Mouse (Mus musculus): Measurements from ENCODE around the gene Myh14. TPM values are rescaled to one million over a fixed set of nuclear protein-coding genes. Genes with fewer than 3 reads are reported as not detected.

The Myh14 gene
- polyA plus RNA-seq, 1 experiment from 2014 or later, result 114 TPM

DNA sequence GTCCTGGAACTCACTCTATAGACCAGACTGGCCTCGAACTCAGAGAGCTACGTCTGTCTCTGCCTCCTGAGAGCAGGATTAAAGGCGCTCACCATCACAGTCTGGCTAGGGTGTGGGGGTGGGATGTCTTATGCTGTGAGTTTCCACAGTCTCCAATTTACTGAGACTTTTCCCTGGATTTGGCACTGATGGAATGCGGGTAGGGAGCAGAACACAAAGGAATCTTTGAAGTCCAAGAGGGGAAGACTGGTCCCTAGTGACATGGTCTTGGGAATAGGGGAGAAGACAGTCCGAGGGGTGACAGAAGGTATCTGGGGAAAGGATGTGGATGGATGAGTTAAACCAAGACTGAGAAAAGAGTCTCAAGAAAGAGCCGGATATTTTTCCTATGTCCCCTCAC is 83.0 kb downstream of the Myh14 start:
- 38% methylated on average over 6 of the region's 6 CpGs for WGBS

DNA sequence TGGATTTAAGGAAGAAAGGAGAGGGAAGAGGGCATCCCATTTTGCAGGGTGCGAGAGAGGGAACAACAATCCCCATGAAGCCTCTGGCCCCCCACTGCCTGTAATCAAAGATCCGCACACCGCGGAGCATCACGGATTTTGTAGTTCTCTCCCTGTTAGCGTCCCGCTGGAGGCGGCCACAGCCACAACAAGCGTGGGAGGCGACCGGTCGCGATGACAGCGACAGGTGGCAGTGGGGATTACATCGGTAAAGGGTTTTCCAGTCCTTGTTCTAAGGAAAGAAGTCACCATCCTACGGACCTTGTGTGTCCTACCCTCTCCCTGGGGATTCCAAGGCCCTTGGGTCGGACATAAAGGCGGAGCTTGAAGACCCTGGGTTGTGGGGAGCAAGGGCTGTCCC is 83.7 kb downstream of the Myh14 start:
- Histone ChIP-seq H3K4me1 (replicated peaks; ENCODE audit: control insufficient read depth, insufficient read depth, low read length) (peaks cover 4% of the 10 kb centered on the region; the same call in 1 of the 2 replicates), H3K9me3 (ENCODE audit: control insufficient read depth) (no peaks in the 10 kb centered on the region), H3K27ac (ENCODE audit: low read depth, low read length) (no peak overlapping the region), H3K36me3 (ENCODE audit: control insufficient read depth, insufficient read depth) (no peaks in the 10 kb centered on the region), H3K4me2 (replicated peaks; ENCODE audit: low read depth) (peak overlapping the region; percentile 17), H3K4me3 (ENCODE audit: low read depth, low read length) (no peak overlapping the region), H3K9ac (ENCODE audit: low read depth, low read length) (no peak overlapping the region), H3K27me3 (replicated peaks; ENCODE audit: control insufficient read depth, insufficient read depth, low read length) (peaks cover 64% of the 10 kb centered on the region)
- ATAC-seq, result no peak
- TF ChIP-seq CTCF (IDR thresholded peaks at IDR 0.05; ENCODE audit: low read depth), result no peak
- WGBS, result 2% methylated on average over 18 of the region's 18 CpGs

More for the DNA sequence above, 83.0 kb downstream of the Myh14 start:
- TF ChIP-seq CTCF (IDR thresholded peaks at IDR 0.05; ENCODE audit: low read depth), result no peak
- no peak for ATAC-seq
- H3K4me2 ChIP-seq (replicated peaks; ENCODE audit: low read depth), result no peak overlapping the region
- H3K9me3 ChIP-seq (ENCODE audit: control insufficient read depth), result no peaks in the 10 kb centered on the region
- no peak overlapping the region for H3K4me3 ChIP-seq (ENCODE audit: low read depth, low read length)
- no peak overlapping the region for H3K9ac ChIP-seq (ENCODE audit: low read depth, low read length)
- H3K27me3 ChIP-seq (replicated peaks; ENCODE audit: control insufficient read depth, insufficient read depth, low read length), result peaks cover 68% of the 10 kb centered on the region
- no peaks in the 10 kb centered on the region for H3K36me3 ChIP-seq (ENCODE audit: control insufficient read depth, insufficient read depth)
- peaks cover 4% of the 10 kb centered on the region; the same call in 1 of the 2 replicates for H3K4me1 ChIP-seq (replicated peaks; ENCODE audit: control insufficient read depth, insufficient read depth, low read length)
- H3K27ac ChIP-seq (ENCODE audit: low read depth, low read length), result no peak overlapping the region

DNA sequence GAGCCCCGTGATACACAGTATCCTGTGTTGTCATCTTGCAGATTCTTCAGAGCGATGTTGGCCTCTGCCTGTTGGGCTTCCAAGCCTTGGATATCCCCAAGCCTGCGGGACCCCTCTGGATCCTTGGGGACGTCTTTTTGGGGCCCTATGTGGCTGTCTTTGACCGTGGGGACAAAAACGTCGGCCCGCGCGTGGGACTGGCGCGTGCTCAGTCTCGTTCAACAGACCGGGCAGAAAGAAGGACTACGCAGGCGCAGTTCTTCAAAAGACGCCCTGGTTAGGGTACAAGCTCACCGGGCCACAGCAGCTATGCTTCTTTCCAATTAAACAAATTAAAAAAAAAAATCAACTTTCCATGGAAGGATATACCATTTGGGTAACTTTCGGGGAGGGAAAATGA is 84.1 kb downstream of the Myh14 start:
- ATAC-seq, result no peak
- no peak for TF ChIP-seq CTCF (IDR thresholded peaks at IDR 0.05; ENCODE audit: low read depth)
- H3K9ac ChIP-seq (ENCODE audit: low read depth, low read length), result no peak overlapping the region
- H3K9me3 ChIP-seq (ENCODE audit: control insufficient read depth), result no peaks in the 10 kb centered on the region
- H3K4me2 ChIP-seq (replicated peaks; ENCODE audit: low read depth), result peak overlapping the region; percentile 17
- no peak overlapping the region for H3K27ac ChIP-seq (ENCODE audit: low read depth, low read length)
- H3K4me3 ChIP-seq (ENCODE audit: low read depth, low read length), result no peak overlapping the region
- WGBS, result 9% methylated on average over 19 of the region's 19 CpGs
- peaks cover 60% of the 10 kb centered on the region for H3K27me3 ChIP-seq (replicated peaks; ENCODE audit: control insufficient read depth, insufficient read depth, low read length)
- H3K4me1 ChIP-seq (replicated peaks; ENCODE audit: control insufficient read depth, insufficient read depth, low read length), result peaks cover 4% of the 10 kb centered on the region; the same call in 1 of the 2 replicates
- H3K36me3 ChIP-seq (ENCODE audit: control insufficient read depth, insufficient read depth), result no peaks in the 10 kb centered on the region

DNA sequence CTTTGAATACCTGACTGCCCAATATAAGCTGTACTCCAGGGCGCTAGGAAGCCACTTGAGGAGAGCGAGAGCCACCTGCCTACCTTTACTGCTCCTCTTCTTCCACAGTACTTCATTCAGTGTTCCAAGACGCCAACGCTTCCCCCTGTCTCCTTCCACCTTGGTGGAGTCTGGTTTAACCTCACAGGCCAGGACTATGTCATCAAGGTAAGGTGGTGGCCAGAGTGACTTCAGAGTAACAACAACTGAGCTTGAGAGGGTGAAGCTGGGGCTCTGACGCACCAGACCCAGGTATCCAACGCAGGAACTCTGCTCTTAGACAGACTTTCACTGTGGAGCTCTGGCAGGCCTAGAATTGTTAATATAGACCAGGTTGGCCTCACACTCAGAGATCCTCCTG is 85.0 kb downstream of the Myh14 start:
- no peak for TF ChIP-seq CTCF (IDR thresholded peaks at IDR 0.05; ENCODE audit: low read depth)
- WGBS, result 92% methylated on average over 6 of the region's 6 CpGs
- no peak for ATAC-seq

DNA sequence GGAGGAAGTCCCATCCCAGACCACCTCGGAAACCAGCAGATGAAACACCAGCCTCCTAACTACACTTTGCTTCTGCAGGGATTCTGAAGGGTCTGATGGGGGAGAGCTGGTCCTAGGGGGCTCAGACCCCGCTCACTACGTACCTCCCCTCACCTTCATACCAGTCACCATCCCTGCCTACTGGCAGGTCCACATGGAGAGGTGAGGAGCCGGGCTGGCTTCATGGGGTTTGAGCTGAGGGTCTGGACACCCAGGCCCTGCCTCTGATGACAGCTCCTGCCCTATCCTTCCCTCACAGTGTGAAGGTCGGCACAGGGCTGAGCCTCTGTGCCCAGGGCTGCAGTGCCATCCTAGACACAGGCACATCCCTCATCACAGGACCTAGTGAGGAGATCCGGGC is 85.7 kb downstream of the Myh14 start:
- no peak overlapping the region for H3K27ac ChIP-seq (ENCODE audit: low read depth, low read length)
- WGBS, result 92% methylated on average over 6 of the region's 6 CpGs
- H3K4me1 ChIP-seq (replicated peaks; ENCODE audit: control insufficient read depth, insufficient read depth, low read length), result no peaks in the 10 kb centered on the region
- no peaks in the 10 kb centered on the region for H3K36me3 ChIP-seq (ENCODE audit: control insufficient read depth, insufficient read depth)
- H3K4me3 ChIP-seq (ENCODE audit: low read depth, low read length), result no peak overlapping the region
- peaks cover 48% of the 10 kb centered on the region for H3K27me3 ChIP-seq (replicated peaks; ENCODE audit: control insufficient read depth, insufficient read depth, low read length)
- TF ChIP-seq CTCF (IDR thresholded peaks at IDR 0.05; ENCODE audit: low read depth), result no peak
- no peak for ATAC-seq
- H3K9me3 ChIP-seq (ENCODE audit: control insufficient read depth), result no peaks in the 10 kb centered on the region
- no peak overlapping the region for H3K9ac ChIP-seq (ENCODE audit: low read depth, low read length)
- H3K4me2 ChIP-seq (replicated peaks; ENCODE audit: low read depth), result no peak overlapping the region

More for the DNA sequence above, 85.0 kb downstream of the Myh14 start:
- no peak overlapping the region for H3K27ac ChIP-seq (ENCODE audit: low read depth, low read length)
- no peak overlapping the region for H3K9ac ChIP-seq (ENCODE audit: low read depth, low read length)
- no peak overlapping the region for H3K4me3 ChIP-seq (ENCODE audit: low read depth, low read length)
- H3K9me3 ChIP-seq (ENCODE audit: control insufficient read depth), result no peaks in the 10 kb centered on the region
- H3K4me2 ChIP-seq (replicated peaks; ENCODE audit: low read depth), result no peak overlapping the region
- H3K27me3 ChIP-seq (replicated peaks; ENCODE audit: control insufficient read depth, insufficient read depth, low read length), result peaks cover 51% of the 10 kb centered on the region
- H3K4me1 ChIP-seq (replicated peaks; ENCODE audit: control insufficient read depth, insufficient read depth, low read length), result no peaks in the 10 kb centered on the region
- no peaks in the 10 kb centered on the region for H3K36me3 ChIP-seq (ENCODE audit: control insufficient read depth, insufficient read depth)

DNA sequence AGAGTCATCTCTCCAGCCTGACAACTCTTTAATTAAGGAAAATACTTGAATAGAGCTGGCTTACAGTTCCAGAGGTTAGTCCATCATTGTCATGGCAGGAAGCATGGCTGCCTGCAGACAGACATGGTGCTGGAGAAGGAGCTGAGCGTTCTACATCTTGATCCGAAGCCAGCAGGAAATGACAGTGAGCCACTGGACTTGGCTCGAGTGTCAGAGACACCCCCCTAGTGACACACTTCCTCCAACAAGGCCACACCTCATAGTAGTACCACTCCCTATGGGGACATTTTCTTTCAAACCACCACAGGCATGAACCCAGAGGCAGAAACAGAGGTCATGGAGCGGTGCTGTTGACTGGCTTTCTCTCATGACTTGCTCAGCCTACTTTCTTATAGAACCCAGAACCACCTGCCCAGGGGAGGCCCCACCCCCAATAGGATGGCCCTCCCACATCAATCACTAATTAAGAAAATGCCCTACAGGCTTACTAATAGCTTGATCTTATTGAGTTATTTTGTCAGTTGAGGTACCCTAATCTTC is 86.3 kb downstream of the Myh14 start:
- no peak for TF ChIP-seq CTCF (IDR thresholded peaks at IDR 0.05; ENCODE audit: low read depth)
- H3K9ac ChIP-seq (ENCODE audit: low read depth, low read length), result no peak overlapping the region
- H3K27me3 ChIP-seq (replicated peaks; ENCODE audit: control insufficient read depth, insufficient read depth, low read length), result peaks cover 45% of the 10 kb centered on the region

DNA sequence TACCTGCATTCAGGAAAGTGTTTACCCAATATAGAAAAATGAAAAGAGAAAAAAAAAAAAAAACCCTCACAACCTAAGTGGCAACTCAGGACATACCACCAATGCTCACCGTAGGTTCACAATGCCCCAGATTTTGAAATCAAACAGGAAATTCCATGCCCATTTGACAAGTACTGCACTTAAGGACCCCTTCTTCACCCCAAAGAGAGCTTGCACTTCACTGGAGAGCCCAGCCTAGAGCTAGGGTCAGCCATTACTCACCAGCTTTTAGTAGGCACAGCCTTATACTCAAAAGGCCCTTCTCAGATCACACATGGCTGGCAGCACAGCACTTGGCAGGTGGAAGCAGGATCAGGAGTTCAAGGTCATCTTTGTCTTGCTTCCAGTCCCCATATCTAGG is 87.5 kb downstream of the Myh14 start:
- no peak for ATAC-seq
- Histone ChIP-seq H3K36me3 (ENCODE audit: control insufficient read depth, insufficient read depth) (no peaks in the 10 kb centered on the region), H3K4me2 (replicated peaks; ENCODE audit: low read depth) (no peak overlapping the region), H3K27me3 (replicated peaks; ENCODE audit: control insufficient read depth, insufficient read depth, low read length) (peaks cover 36% of the 10 kb centered on the region), H3K9ac (ENCODE audit: low read depth, low read length) (no peak overlapping the region), H3K9me3 (ENCODE audit: control insufficient read depth) (no peaks in the 10 kb centered on the region), H3K4me3 (ENCODE audit: low read depth, low read length) (no peak overlapping the region), H3K4me1 (replicated peaks; ENCODE audit: control insufficient read depth, insufficient read depth, low read length) (no peaks in the 10 kb centered on the region), H3K27ac (ENCODE audit: low read depth, low read length) (no peak overlapping the region)
- TF ChIP-seq CTCF (IDR thresholded peaks at IDR 0.05; ENCODE audit: low read depth), result no peak
- WGBS, result 82% methylated on average over 1 of the region's 1 CpGs

More for the DNA sequence above, 86.3 kb downstream of the Myh14 start:
- H3K4me1 ChIP-seq (replicated peaks; ENCODE audit: control insufficient read depth, insufficient read depth, low read length), result no peaks in the 10 kb centered on the region
- ATAC-seq, result no peak
- WGBS, result 74% methylated on average over 4 of the region's 4 CpGs
- H3K36me3 ChIP-seq (ENCODE audit: control insufficient read depth, insufficient read depth), result no peaks in the 10 kb centered on the region
- H3K27ac ChIP-seq (ENCODE audit: low read depth, low read length), result no peak overlapping the region
- H3K9me3 ChIP-seq (ENCODE audit: control insufficient read depth), result no peaks in the 10 kb centered on the region
- H3K4me3 ChIP-seq (ENCODE audit: low read depth, low read length), result no peak overlapping the region
- H3K4me2 ChIP-seq (replicated peaks; ENCODE audit: low read depth), result no peak overlapping the region

All from intestine, postnatal 0 days (tissue).